Mouse (Mus musculus) hematopoietic stem cell, adult 5-6 weeks (primary cell): ENCODE data around the gene Fam187b. TPM values are rescaled to one million over a fixed set of nuclear protein-coding genes. Genes with fewer than 3 reads are reported as not detected.
"Not testable (repeated sequence)": the region's sequence is repeated elsewhere in the genome, so short reads cannot be mapped to it uniquely, and the experiment has no call there.

Source experiments
- ATAC-seq, 2 experiments: fragments of 125-278 bp in 1 of 2; replicated peaks in 1 of 2; 2 replicates each; pipeline ENCODE4 v1.8.0; 2016 to 2017; ENCODE audit warnings: inconsistent platforms in 2 of 2, mild to moderate bottlenecking in 2 of 2, moderate number of reproducible peaks in 2 of 2, low read depth in 1 of 2, moderate TSS enrichment in 1 of 2; ENCODE audit not compliant: low FRiP score in 2 of 2, poor library complexity in 2 of 2, severe bottlenecking in 2 of 2, insufficient read depth in 1 of 2, low TSS enrichment in 1 of 2
- total RNA-seq: library from RNA; stranded (forward); fragments of 172-1452, 232-1000 nt; gene quantifications from 2 replicates; pipeline ENCODE4 v1.2.3, GENCODE M21; 2017

Fam187b gene
- total RNA-seq = not detected in 2 replicates

DNA sequence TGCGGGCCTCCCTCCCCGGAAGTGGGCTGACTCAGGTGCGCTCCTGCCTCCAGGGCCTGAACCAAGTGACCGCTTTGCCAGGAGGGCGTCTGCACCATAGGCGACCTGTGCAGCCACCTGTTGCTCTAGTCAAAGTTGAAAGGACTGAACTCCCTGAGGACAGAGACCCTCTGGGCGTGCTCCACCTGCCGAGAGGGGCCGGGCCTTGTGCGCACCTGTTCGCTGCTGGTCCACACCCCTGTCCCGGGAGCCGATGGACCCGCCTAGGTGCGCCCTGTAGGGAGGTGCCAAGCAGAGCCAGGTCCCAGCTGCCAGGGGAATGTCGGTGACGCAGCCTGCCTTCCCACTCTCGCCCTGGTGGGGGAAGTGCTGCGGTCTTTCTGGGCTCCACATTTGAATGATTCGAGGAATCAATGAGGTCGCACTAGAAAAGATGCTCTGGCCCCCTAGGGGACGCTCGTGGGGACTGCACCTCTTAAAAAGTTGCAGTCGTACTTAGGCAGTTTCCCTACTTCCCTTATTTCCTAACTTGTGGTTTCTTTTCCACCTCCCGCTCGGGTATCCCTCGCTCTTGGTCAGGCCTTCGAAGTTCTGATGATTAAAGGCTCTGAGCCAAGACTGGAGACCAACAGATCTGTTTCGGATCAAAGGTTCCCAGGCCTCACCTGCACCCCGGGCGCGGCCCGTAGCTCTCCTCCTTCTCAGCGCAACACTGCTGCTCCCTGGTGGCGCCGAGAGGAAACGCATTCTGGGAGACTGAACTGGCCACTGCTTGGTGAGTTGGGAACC is at the start of gene Fam187b:
TSS of gene Fam187b (plus strand) at position 290 of the 789 bp plus-strand sequence.
- peak; percentile 90 to 91 for ATAC-seq

DNA sequence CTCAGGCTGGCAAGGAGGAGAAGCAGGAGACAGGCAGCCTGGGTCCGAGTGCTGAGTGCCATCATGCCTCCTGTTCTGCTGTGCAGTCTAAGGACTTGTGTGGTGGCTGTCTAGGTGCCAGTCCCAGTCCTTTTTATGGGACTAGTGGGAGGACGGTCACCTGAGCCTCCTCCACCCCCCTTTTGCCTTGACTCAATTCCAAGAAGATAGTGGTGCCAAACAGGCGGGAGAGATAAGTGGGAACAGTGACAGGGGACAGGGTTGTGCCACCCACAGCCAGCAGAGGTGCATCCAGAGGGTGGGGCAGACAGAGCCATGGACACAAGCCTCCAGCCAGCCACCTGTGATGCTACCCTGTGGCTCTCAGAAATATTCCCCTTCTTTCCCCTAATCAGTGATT is 49.5 kb upstream of the Fam187b start:
- ATAC-seq = no peak

DNA sequence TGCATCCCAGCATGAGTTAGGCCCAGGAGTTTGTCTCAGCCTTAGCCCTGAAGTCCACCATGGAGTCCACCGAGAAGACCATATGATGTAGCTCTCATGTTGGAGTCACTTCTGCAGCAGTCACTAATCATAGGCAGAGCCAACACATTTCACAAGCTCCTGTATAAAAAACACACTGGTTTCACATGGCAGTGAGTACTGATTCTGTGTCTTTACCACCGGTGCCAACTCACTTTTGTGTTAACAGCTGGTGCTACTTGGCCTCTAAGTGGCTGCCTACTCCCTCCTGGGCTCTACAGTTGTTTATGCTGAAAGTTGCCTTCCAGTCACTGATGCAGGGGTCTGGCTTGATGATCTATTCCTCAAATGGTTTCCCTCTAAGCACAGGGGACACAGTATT is 49.0 kb upstream of the Fam187b start, which contains the start of gene Hamp2:
TSS of gene Hamp2 (minus strand) at position 101 of the 400 bp plus-strand sequence.
- not testable (repeated sequence) for ATAC-seq

DNA sequence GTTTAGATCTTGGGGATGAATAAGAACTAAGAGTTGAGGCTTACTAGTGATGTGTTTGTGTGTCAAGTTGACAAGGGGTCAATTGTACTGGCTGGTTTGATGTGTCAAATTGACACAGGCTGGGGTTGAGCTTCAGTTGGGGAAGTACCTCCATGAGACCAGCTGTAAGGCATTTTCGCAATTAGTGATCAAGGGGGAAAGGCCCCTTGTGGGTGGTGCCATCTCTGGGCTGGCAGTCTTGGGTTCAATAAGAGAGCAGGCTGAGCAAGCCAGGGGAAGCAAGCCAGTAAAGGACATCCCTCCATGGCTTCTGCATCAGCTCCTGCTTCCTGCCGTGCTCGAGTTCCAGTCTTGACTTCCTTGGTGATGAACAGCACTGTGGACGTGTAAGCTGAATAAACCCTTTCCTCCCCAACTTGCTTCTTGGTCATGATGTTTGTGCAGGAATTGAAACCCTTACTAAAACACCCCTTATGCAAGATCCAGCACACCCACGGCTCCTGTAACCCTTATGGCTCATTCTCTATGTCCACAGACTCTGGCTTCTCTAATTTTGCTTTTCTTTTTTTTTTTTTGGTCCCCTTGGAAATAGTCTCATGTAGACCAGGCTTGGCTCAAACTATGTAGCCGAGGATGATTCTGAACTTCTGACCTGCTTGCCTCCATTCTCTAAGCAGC is 38.0 kb upstream of the Fam187b start:
- not testable (repeated sequence) for ATAC-seq

DNA sequence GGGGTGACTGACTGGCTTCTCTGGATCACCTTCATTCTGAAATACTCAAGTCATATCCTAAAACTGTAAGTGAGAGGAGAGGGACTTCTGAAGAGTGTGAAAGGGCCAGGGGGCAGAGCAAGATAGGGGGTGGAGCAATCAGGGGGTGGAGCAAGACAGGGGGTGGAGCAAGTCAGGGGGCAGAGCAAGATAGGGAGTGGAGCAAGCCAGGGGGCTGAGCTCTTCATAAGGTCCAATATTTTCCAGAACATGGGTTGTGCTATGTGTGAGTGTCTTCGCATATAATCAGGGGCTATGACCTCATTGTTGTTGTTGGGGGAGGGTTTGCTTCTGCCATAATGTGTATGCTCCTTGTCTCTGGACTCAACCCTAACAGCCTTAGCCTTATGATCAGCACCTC is 33.5 kb upstream of the Fam187b start:
- not testable (repeated sequence) for ATAC-seq

DNA sequence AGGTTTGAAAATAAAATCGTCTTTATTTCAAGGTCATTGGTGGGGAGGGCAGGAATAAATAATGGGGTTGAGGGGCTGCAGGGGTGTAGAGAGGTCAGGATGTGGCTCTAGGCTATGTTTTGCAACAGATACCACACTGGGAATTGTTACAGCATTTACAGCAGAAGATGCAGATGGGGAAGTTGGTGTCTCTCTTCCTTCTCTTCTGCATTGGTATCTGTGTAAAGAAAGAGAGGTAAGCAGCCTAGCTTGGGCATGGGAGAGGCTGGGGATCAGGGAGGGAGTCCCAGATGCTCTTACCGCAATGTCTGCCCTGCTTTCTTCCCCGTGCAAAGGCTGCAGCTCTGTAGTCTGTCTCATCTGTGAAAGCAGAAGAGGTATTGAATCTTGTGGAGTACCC is 31.2 kb upstream of the Fam187b start:
- peak in 1 of 2 experiments; percentile 26; a peak in 1 of 4 replicates for ATAC-seq

DNA sequence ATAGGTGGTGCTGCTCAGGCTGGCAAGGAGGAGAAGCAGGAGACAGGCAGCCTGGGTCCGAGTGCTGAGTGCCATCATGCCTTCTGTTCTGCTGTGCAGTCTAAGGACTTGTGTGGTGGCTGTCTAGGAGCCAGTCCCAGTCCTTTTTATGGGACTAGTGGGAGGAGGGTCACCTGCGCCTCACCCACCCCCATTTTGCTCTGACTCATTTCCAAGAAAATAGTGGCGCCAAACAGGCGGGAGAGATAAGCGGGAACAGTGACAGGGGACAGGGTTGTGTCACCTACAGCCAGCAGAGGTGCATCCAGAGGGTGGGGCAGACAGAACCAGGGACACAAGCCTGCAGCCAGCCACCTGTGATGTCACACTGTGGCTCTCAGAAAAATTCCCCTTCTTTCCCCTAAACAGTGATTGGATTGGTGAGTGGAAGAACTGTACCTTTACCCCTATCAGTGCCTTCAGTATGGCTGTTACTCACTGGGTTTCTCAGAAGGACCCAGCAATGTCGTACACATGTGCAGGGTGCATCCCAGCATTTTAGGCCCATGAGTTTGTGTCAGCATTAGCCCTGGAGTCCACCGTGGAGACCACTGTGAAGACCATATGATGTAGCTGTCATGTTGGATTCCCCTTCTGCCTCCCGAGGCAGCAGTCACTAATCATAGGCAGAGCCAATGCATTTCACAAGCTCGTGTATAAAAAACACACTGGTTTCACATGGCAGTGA is 29.5 kb upstream of the Fam187b start, which contains the start of gene Hamp:
TSS of gene Hamp (minus strand) at position 124 of the 727 bp plus-strand sequence.
- no peak for ATAC-seq

DNA sequence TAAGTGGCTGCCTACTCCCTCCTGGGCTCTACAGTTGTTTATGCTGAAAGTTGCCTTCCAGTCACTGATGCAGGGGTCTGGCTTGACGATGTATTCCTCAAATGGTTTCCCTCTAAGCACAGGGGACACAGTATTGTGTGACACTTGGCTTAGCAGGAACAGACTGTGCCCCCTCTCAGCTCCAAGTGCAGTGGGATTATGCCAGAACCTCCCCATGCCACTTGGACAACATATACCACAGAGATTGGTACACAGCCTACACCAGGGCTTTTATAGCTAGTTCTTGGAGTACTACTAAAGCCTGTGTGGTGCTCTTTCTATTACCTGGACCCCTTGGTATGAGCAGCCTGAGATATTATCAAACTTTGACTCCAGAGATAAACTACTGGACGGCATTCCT is 28.9 kb upstream of the Fam187b start:
- not testable (repeated sequence) for ATAC-seq

DNA sequence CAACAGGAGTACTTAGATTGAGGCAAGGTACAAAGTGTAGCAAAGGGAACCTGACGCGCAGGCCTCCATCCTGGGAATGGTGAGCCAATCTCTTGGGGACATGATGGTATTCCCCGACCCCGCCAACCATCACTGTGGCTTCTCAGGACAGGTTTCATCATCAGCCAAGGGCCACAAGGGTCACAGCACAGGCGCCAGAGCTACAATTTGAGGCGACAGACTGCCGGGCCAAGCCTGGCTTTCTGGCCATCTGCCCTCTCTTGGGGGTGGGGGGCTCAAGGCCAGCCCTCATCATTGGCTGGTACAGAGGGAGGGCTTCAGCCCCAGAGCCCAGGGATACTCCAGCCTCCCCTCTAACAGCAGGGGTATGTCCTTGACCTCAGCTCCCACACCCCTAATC is 28.1 kb upstream of the Fam187b start:
- ATAC-seq = not testable (repeated sequence)

DNA sequence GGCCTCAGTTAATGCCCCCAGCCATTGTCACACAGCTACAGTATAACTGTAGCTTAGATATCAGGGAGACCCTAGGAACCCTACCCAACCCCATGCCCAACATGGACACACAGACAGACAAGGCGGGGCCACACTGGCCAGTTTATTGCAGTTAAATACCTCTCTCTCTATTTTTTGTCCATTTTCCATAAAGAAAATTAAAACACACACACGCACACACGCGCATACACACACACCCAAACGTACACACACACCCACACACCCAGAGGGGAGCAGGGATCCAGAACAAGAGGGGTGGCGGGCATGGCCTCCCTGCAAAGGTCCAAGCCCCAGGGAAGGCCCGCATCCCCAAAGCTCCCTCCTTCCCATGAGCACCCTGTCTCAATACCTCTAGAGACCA is 27.7 kb upstream of the Fam187b start:
- ATAC-seq = no peak

DNA sequence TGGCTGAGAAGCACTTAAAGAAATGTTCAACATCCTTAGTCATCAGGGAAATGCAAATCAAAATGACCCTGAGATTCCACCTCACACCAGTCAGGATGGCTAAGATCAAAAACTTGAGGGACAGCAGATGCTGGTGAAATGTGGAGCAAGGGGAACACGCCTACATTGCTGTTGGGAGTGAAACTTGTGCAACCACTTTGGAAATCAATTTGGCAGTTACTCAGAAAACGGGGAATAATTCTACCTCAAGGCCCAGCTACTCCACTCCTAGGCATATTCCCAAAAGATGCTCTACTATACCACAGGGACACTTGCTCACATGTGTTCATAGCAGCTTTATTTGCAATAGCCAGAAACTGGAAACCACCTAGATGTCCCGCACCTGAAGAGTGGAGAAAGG is 23.7 kb upstream of the Fam187b start:
- not testable (repeated sequence) for ATAC-seq

DNA sequence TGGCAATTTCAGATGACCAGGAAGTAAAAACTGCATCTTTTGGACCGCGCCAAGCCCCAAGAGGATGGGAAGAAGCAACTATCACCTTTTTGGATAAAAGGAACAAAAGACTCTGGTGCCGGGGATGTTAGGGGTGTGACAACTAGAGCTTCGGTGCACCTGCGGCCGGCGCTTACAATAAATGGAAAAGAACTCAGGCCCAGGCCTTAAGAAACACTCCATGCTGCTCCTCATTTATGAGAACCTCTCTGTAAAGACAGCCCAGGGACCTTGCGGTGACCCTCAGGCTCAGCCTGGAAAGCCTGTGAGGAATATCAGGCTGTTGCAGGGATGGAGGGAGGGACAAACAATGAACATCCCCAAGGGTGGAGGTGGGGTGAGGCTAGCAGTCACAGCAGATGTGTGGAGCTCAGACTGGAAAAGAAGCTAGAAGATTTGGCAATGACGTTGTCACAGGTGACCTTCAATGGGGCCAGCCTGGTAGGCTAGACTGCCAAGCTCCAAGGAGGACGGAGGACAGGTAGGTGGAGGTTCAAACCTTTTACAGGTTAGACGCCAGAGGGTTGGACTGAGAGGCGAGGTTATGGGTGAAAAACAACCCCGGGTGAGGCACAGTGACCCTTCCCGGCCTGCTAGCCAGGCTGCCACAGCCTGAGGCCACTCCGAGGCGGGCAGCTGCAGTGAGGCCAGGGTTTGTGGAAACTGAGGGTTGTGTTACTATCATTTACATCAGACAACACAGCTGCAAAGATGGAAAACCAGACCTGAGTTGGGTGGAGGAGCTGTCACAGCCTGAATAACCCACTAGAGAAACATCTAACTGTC is 20.9 kb upstream of the Fam187b start:
- ATAC-seq = no peak

DNA sequence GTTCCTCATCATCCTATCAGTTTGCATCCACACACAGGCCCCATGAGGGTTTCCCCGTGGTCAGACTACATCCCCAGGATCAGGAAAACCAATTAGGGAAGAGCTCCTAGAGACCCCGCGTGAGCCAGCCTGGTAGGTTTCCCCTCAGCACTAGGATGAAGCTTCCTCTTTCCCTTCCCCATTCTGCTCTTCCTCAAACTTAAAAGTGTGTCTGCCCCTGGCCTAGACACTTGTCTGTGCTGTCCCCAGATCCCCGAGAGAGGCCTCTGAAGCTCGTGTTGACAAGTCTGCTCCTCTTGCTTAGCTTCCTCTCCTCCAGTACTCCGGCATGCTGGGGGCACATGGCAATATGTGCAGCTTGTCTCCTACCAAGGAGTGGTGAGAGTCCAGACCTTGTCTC is 20.1 kb upstream of the Fam187b start:
- no peak; a peak in 1 of 4 replicates for ATAC-seq

DNA sequence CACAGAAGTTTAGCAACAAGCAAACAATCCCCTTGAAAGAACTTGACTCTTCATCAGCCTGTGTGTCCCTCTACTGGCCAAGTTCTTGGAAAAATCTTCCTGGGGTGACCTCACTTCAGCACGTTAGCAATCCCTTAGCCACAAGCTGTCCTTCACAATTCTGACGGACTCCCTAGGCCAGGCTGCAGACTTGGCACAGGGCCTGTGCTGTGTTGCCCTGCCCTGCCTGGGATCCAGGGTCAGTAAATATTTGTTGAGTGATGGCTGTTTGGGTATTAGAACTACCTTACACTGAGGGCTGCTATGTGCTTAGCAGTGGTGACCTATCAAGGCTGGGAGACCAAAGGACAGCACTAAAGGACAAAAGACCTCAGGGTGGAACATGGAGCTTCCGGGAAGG is 19.6 kb upstream of the Fam187b start:
- ATAC-seq = no peak

DNA sequence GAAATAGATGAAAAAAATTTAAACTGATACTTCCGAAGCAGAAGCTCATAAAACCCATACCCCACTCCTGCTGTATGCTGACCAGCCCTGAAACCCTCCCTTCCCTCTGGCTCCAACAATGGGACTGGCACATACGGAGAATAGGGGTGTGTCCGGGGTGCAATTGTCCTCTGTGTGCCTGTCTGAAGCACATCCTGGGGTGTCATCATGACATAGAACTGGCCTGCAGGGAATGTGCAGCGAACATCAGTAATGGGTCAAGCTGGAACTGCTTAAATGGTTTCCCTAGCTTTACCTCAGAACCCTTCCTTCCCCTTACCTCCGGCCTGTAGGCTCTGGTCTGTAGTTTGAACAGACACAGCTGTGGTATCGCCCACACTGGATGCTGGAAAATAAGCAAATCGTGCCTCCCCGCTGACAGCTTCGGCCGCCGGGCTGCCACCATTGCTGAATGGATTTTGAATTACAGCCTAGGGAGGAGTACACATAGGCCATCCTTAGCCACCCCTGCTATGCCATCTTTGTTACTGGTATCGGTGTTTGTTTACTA is 18.5 kb upstream of the Fam187b start:
- no peak for ATAC-seq

DNA sequence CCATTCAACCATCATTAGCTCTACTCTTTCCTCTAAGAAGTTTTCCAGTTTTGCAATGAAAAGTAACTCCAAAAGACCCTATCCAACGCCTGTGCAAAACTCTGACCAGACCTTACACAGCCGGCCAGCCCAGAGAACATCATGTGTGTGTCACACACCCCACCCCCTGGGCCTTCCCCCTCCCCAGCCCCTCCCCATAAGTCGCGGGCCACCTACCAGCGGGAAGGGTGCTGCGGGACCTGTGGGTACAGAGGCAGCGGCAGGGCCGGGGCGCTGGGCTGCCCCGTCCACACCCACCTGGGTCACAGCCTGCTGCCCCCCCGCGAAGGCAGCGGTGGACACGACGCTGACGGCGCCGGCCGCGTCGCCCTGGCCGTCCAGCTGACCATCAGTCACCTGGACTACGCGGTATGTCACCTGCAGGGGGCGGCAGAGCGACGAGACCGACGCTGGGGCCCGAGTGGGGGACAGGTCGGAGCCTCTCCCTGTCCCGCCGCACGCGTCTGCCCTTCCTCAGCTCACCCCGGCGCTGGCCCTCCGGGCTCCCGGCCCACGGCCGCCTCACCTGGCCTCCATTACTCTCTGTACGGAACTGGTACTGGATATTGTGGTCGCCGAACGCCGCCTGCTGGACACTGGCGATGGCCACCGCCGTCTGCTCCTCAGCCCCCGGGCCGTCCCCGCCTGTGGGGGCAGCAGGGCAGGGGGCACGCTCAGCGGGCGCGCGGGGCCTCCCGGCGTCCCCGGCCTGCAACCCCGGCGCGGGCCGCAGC is 17.8 kb upstream of the Fam187b start:
- peak; percentile 63 to 66 for ATAC-seq
